In the genomic region with DNA sequence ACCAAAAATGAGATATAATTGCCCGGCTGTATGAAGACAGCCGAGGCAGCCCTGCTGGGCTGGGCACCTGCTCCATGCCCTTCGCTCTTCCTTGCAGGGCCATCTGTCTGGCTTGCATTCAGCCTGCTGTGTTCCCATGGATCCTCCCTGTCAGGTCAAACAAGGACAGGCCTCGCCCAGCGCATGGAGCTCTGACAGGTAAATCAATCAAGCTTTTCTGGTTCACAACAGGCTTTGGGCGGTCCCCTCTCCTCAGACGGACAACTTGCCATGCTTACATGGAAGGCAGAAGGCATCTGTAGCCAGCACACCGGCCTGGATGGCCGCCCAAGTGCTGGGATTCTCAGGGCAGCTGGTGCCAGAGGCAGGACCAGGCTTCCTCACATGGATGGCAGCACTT, we compare ENCODE assay signal across 13 mouse cellular contexts. TPM values are rescaled to one million over a fixed set of nuclear protein-coding genes. Genes with fewer than 3 reads are reported as not detected.
DNase-seq lines count a peak whose midpoint lies in the region; ATAC-seq lines count a peak whose summit lies in the region.
"Had no signal": no experiment of that assay in that cellular context is flagged by ENCODE, and none has a peak within 500 bp of the region (broad histone marks: within the 10 kb centered on the region; RNA-seq: fewer than 3 reads in every experiment).

No protein-coding gene starts in this region.

- H3K4me2 ChIP-seq in kidney, embryonic 14.5 days (replicated peaks; ENCODE audit: low read depth, low read length), result no peak overlapping the region
- H3K4me2 ChIP-seq in hindbrain, embryonic 15.5 days, result no peak overlapping the region
- no peak overlapping the region for H3K4me2 ChIP-seq in stomach, embryonic 16.5 days (ENCODE audit: low read depth, low read length)
- H3K4me2 ChIP-seq: limb, embryonic 13.5 days had no signal

- no peak overlapping the region for H3K27ac ChIP-seq in kidney, embryonic 14.5 days (ENCODE audit: low read depth, low read length)
- H3K27ac ChIP-seq in hindbrain, embryonic 15.5 days (replicated peaks), result no peak overlapping the region
- no peak overlapping the region for H3K27ac ChIP-seq in stomach, embryonic 16.5 days (ENCODE audit: low read length)
- H3K27ac ChIP-seq: embryonic facial prominence, embryonic 10.5 days; limb, embryonic 13.5 days had no signal

- H3K9me3 ChIP-seq in kidney, embryonic 14.5 days (ENCODE audit: control insufficient read depth, low read length), result no peaks in the 10 kb centered on the region
- no peaks in the 10 kb centered on the region for H3K9me3 ChIP-seq in hindbrain, embryonic 15.5 days
- no peaks in the 10 kb centered on the region for H3K9me3 ChIP-seq in stomach, embryonic 16.5 days (replicated peaks; ENCODE audit: control insufficient read depth, low read length)
- H3K9me3 ChIP-seq: limb, embryonic 13.5 days had no signal

- no peaks in the 10 kb centered on the region for H3K4me1 ChIP-seq in kidney, embryonic 14.5 days (ENCODE audit: control insufficient read depth, insufficient read depth, low read length)
- peaks cover 7% of the 10 kb centered on the region; the same call in 1 of the 2 replicates for H3K4me1 ChIP-seq in hindbrain, embryonic 15.5 days (replicated peaks)
- peaks cover 3% of the 10 kb centered on the region; the same call in 1 of the 2 replicates for H3K4me1 ChIP-seq in stomach, embryonic 16.5 days (ENCODE audit: control insufficient read depth, insufficient read depth, low read length)
- H3K4me1 ChIP-seq: embryonic facial prominence, embryonic 10.5 days; limb, embryonic 13.5 days had no signal

- peak; percentile 45 to 50 for DNase-seq in kidney, adult 8-10 months
- DNase-seq in cerebellum, adult 18-20 months, result peak; percentile 74 to 80
- DNase-seq in spleen, postnatal 36 days (ENCODE audit: low spot score in 2 of 2), result no peak
- DNase-seq in left cerebral cortex, postnatal 14 days (ENCODE audit: low spot score in 2 of 2), result no peak
- DNase-seq: retina, postnatal 1 day had no signal

- no peak overlapping the region for H3K4me3 ChIP-seq in kidney, embryonic 14.5 days (ENCODE audit: low read length)
- H3K4me3 ChIP-seq in hindbrain, embryonic 15.5 days, result no peak overlapping the region
- H3K4me3 ChIP-seq in stomach, embryonic 16.5 days (replicated peaks; ENCODE audit: low read length), result no peak overlapping the region
- H3K4me3 ChIP-seq: embryonic facial prominence, embryonic 10.5 days; limb, embryonic 13.5 days; megakaryocyte, embryonic 14.5 days had no signal

- intact Hi-C loops in left cerebral cortex, postnatal 14 days (cut with DNase I), result no loop called here

- WGBS in kidney, embryonic 14.5 days, result 68% methylated on average over 9 of the region's 9 CpGs
- 38% methylated on average over 9 of the region's 9 CpGs for WGBS in hindbrain, embryonic 15.5 days
- 43% methylated on average over 9 of the region's 9 CpGs for WGBS in stomach, embryonic 16.5 days

- no peak for ATAC-seq in kidney, embryonic 14.5 days (ENCODE audit: low FRiP score, low TSS enrichment)
- peak; percentile 65; the same call in 1 of the 2 replicates for ATAC-seq in hindbrain, embryonic 15.5 days (ENCODE audit: low FRiP score, low read depth)
- ATAC-seq in stomach, embryonic 16.5 days (ENCODE audit: insufficient read depth, low FRiP score), result no peak
- ATAC-seq: Patski had no signal

- no peak overlapping the region for H3K9ac ChIP-seq in kidney, embryonic 14.5 days (ENCODE audit: low read depth, low read length)
- no peak overlapping the region for H3K9ac ChIP-seq in hindbrain, embryonic 15.5 days
- H3K9ac ChIP-seq in stomach, embryonic 16.5 days (ENCODE audit: low read length), result 0 out of 2 replicates have a peak overlapping the region, but pooled peaks have one; percentile 19
- H3K9ac ChIP-seq: limb, embryonic 13.5 days had no signal

- no peaks in the 10 kb centered on the region for H3K36me3 ChIP-seq in kidney, embryonic 14.5 days (ENCODE audit: control insufficient read depth, insufficient read depth, low read length)
- no peaks in the 10 kb centered on the region for H3K36me3 ChIP-seq in hindbrain, embryonic 15.5 days
- no peaks in the 10 kb centered on the region for H3K36me3 ChIP-seq in stomach, embryonic 16.5 days (ENCODE audit: control insufficient read depth, insufficient read depth, low read length)
- H3K36me3 ChIP-seq: embryonic facial prominence, embryonic 10.5 days; limb, embryonic 13.5 days had no signal

- no peaks in the 10 kb centered on the region for H3K27me3 ChIP-seq in kidney, embryonic 14.5 days (ENCODE audit: control insufficient read depth, insufficient read depth, low read length)
- H3K27me3 ChIP-seq in hindbrain, embryonic 15.5 days, result no peaks in the 10 kb centered on the region
- H3K27me3 ChIP-seq in stomach, embryonic 16.5 days (ENCODE audit: control insufficient read depth, insufficient read depth, low read length), result no peaks in the 10 kb centered on the region
- H3K27me3 ChIP-seq: limb, embryonic 13.5 days; Patski had no signal

RNA-seq across cellular contexts. Expression of gene Gm572, which starts 7.9 kb away (rescaled TPM):
- not detected in 2 replicates for polyA plus RNA-seq in kidney, embryonic 14.5 days (2014; fragmentation: Nextera tagmentation; extraction: Ambion mirVana)
- not detected in 2 replicates for polyA plus RNA-seq in hindbrain, embryonic 15.5 days (2015; fragmentation: Nextera tagmentation; extraction: Ambion mirVana)
- polyA plus RNA-seq in stomach, embryonic 16.5 days (2015; fragmentation: Nextera tagmentation; extraction: Ambion mirVana), result 0.09 TPM in 1 of 2 replicates, not detected in the other
- under 1 TPM in 1 of 2 experiments, not detected in 1; 0.26 TPM for total RNA-seq in left cerebral cortex, postnatal 14 days (2021)
- polyA plus RNA-seq: embryonic facial prominence, embryonic 10.5 days; gonadal fat pad, adult 2 months; limb, embryonic 13.5 days; Patski had no signal

RNA-seq across cellular contexts. Expression of gene Tardbp, which starts 24.2 kb away (rescaled TPM):
- polyA plus RNA-seq in kidney, embryonic 14.5 days (2014; fragmentation: Nextera tagmentation; extraction: Ambion mirVana), result 183 TPM in 2 replicates
- polyA plus RNA-seq in hindbrain, embryonic 15.5 days (2015; fragmentation: Nextera tagmentation; extraction: Ambion mirVana), result 167 and 192 TPM in 2 replicates
- 284 and 286 TPM in 2 replicates for polyA plus RNA-seq in stomach, embryonic 16.5 days (2015; fragmentation: Nextera tagmentation; extraction: Ambion mirVana)
- total RNA-seq in left cerebral cortex, postnatal 14 days (2021), result 100 to 1,000 TPM; 178 to 201 TPM

RNA-seq across cellular contexts. Expression of gene Masp2, which starts 48.7 kb away (rescaled TPM):
- 0.37 TPM in 1 of 2 replicates, not detected in the other for polyA plus RNA-seq in kidney, embryonic 14.5 days (2014; fragmentation: Nextera tagmentation; extraction: Ambion mirVana)
- 0.43 and 1.2 TPM in 2 replicates for polyA plus RNA-seq in hindbrain, embryonic 15.5 days (2015; fragmentation: Nextera tagmentation; extraction: Ambion mirVana)
- 1.4 and 1.8 TPM in 2 replicates for polyA plus RNA-seq in stomach, embryonic 16.5 days (2015; fragmentation: Nextera tagmentation; extraction: Ambion mirVana)
- 1 to 10 TPM; 1.1 to 1.4 TPM for total RNA-seq in left cerebral cortex, postnatal 14 days (2021)
- polyA plus RNA-seq: embryonic facial prominence, embryonic 10.5 days had no signal

RNA-seq across cellular contexts. Expression of gene Srm, which starts 59.7 kb away (rescaled TPM):
- polyA plus RNA-seq in kidney, embryonic 14.5 days (2014; fragmentation: Nextera tagmentation; extraction: Ambion mirVana), result 214 and 242 TPM in 2 replicates
- polyA plus RNA-seq in hindbrain, embryonic 15.5 days (2015; fragmentation: Nextera tagmentation; extraction: Ambion mirVana), result 181 and 194 TPM in 2 replicates
- 165 and 166 TPM in 2 replicates for polyA plus RNA-seq in stomach, embryonic 16.5 days (2015; fragmentation: Nextera tagmentation; extraction: Ambion mirVana)
- total RNA-seq in left cerebral cortex, postnatal 14 days (2021), result 10 to 100 TPM; 85.8 to 92.2 TPM

Comparison
In these comparisons a context has a peak if more than half of its experiments do, and no peak if none do; other contexts are left out.
1. DNase-seq: peak in kidney, adult 8-10 months (2 of 2) and cerebellum, adult 18-20 months (2 of 2); none in spleen, postnatal 36 days (0 of 2) and left cerebral cortex, postnatal 14 days (0 of 2).